Mouse (Mus musculus) right cerebral cortex, postnatal 4 days (tissue): Measurements from ENCODE around the gene Grxcr1.

Experiments used
- DNase-seq: peaks from one replicate; pipeline ENCODE4 v3.0.0-alpha.2; 2022

Gene Grxcr1

DNA sequence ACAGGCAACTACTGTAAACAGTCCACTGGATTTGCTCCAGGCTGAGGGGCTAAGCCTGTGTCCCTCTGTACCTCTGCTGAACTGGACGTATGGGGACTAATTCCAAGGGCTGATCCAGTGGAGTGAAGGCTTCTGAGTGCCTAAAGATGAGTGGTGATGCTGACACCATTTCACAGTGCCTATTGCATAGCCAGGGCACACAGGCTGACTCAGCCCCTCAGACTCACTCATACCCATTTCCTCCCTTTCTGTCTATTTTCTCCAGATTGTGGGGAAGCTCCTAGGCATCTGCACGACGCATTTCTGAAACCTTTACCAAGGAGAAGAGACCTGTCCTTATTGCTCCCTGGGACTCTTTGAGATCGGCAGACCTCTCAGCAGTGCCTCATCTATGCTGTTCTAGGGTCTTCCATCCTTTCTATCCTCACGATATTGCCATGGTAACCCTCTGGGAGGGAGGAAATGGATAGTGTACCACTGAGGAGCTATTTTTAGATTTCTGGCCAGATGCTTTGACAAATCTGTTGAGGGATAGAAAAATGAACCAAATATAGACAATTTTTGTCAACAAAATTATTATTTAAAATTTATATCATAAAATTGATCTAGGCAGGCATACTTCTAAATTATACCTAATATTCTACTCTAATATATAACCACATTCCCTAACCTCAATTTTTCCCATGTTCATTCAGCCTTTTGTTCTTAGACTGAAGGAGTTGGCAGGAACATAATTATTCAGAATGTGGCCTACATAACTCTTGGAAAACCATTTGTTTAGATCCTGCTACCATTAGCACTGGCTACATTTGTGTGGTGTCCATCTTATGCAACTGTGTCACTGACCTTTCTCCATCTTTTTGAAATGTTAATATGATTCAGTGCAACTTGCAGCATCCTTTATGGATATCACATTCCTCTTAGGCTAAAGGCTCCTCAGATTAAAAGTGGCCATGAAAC, 66.3 kb downstream of the Grxcr1 start:
- no peak for DNase-seq

DNA sequence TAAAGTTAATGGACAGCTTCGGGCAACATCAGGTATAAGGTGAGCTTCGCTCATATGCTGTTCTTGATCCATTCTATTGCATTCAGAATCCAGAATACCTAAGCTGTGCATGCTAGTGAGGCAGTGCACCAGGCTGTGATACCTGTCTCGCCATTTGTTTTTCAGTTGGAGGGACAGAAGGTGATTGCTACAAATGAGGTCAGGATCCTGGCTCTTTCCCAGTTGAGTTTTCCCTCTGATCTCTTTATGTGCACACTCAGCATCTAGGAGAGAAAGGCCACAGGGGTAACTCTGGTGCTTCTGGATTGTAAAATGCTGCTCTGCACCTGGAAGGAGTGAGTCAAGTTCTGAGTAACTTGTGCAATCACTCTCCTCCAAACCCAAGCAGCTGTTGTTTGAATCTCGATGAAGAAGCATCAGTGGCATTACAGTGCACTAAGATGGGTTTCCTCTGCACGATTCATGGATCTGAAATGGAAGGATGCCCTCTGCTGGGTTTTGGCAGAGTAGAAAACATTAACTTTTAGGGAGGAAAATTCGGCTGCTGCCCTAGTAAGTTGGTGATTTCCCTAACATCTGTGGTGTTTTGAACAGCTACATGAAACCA, 80.9 kb downstream of the Grxcr1 start:
- DNase-seq, result peak; percentile 30

DNA sequence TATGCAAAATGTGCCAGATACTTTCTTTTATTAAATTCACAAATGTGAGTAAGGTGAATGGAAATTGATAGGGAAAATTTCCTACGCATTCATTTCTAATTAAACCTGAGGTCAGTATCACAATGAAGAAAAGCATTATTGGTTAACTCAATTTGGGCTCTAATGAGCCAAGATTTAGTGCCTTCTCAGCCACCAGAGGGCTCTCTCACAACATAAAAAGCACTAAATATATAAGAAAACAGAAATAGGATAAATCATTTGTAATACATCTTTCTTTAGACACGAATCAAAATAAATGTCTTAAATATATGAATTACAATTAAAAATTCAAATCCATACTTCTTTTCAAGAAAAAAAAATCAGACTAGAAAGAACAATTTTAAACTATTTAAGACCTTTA, 89.2 kb downstream of the Grxcr1 start:
- no peak for DNase-seq

DNA sequence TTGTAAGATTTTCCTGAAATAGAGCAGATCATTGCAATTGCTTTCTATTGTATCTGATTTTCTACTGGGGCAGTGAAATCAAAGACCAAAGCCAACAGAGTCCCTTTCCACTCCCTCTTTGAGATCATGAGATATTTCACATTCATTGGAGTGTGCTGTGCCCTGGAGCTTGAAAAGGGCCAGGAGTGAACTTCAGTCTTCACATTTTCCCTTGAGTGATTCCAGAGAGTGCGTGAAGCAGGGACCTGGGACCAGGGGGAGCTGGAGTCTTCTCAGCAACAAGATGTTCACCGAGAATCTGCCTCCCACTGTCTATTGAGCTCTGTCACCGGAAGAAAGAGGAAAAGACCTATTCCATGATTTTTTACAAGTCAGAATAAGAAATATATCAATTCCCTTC, 91.2 kb downstream of the Grxcr1 start:
- DNase-seq, result no peak

DNA sequence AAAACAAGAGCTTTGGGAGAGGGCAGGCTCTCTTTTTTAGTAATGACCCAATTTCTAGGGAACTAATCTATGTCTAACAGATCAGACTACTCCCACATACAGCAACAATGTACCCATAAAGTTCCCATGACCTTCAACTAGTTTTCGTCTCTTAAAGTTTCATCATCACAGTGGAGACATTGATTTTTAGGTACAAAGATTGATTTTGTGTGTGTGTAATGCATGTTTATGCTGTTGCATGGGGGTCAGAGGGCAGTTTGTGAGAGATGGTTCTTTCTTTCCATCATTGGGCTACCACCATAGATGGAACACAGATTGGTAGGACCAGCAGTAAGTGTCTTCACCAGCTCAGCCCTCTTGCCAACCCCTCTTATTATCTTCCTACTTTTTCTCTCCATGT, 93.8 kb downstream of the Grxcr1 start:
- DNase-seq, result no peak

DNA sequence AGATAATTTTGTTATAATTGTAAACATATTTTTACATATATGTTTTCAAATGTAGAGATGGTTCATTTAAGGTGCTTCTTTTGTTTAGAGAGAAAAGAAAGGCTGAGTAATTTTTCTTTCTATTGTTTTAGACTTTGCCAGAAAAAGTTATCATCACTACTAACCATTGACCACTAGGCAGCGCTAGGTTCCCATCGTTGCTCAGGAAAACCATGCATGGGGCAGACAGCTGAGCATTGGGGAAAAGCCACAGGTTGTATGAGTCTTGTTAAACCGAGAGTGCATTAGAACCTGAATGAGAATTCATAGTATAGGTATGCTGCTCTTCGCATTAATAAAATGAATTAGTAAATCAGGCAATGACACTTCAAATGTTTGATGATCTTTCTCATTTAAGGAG, 96.8 kb downstream of the Grxcr1 start:
- DNase-seq, result peak; percentile 37

DNA sequence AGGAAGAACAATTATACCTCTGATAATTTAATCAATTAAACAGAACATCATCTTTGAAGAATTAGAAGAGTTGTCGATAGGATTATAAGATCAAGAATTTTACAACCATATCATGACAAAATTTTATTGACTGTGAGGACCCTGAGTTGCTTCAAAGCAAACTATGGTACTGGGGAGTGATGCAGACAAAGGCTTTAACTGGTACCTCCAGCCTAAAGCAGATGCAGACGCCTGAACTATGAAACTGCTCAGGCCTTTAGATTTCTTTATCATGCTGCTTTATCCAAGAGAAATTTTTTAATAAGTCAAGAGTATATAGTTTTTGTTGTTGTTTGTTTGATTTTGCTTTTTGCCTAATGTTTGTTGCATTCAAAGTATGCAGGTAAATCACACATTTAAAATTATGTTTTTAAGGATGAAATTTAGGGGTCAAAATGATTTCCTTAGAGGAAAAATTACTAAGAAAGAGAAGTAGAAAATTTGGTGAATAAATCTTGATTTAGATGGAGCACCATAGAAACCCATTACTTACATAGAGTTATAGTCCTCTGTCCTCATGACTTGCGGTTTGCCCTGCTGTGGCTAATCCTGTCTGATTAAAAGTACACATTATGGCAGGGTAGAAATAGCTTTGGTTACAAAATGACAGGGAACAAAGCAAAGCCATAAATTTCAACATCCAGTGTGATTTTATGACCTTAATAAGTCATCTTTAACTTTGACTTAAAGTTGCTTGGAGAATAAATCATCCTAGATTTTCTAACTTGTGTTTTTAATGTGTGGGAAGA, 97.4 kb downstream of the Grxcr1 start:
- no peak for DNase-seq

DNA sequence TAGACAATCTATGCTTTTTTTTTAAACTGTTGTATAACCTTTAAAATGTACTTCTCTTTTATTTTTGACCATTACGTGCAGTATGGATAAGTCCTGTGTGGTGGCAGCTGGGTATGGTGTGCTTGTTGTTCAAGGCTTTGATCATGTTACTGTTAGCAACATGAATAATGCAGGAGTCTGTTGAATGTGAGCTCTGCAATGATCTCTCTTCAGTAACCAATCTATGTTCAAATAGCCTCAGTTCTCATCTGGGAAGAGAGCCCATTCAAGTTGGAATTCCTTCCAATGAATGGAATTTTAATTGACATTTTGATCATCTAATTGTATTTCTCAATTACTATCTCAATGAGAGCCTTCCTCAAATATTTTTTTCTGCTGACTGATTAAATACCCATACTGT, 115.2 kb downstream of the Grxcr1 start:
- DNase-seq, result no peak

DNA sequence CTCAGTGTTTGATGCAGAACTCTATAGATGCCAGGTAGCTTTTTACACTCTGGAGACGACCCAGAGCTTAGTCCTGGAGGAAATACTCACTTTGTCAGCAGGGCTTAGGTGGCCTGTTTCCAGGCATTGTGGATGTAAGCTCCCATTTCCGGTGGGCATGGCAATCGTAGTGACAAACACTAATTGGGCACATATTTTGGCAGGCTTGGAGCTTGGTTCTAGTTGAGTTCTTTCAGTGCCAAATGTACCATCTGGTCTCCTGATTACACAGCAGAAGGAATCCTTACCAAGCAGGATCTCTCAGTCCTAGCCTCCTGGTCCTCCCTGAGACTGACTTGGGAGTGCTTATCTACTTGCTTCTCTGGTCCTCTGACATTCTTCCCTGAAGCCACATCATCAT, 118.3 kb downstream of the Grxcr1 start:
- DNase-seq, result peak; percentile 6

DNA sequence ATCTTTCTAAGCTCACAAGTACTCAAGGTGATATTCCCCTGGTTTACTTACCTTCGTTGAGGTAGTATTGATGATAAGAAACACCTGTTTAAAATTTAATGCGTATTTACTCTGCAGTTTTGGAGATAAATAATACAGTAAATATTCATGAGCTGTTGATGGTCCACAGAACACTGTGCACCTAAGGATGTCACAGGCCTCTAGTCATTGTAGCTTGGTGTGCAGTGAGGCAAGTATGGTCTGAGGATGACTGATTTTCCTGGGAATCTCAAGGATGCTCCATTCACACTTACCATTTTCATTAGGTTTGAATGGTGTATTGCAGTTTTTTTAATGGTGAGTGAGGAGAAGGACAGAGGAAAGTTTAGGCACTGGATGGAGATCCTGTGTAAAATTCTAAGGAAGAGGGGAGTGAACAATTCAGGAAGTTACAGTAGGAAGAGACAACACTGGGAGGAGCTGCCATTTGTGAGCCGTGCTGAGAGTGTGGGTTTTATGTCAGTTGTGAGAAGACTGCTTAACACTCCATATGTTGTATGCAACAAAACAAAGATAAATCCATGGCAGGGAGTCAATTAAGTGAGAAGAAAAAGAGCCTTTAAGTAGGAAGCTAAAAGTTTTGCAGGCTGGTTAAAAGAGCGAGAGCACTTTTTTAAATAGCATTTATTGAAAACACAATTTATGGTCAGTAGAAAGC, 118.9 kb downstream of the Grxcr1 start:
- DNase-seq, result no peak

DNA sequence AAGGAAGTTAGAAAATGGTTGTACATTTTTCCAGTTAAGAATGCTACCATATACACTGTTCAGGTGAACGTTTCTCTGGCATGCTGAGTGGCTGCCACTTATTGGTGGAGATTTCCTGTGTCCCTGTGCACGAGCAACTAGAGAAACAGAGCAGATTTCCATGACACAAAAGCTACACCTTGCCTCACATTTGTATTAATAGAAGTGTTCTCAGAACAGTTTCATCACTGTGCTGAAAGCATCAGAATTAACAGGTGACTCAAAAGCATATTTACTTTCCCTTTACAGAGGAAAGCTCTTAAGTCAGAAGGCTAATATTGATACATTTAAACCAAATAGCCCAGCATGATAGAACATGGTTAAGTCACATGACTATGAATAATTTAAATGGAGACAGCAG, 130.9 kb downstream of the Grxcr1 start:
- no peak for DNase-seq

DNA sequence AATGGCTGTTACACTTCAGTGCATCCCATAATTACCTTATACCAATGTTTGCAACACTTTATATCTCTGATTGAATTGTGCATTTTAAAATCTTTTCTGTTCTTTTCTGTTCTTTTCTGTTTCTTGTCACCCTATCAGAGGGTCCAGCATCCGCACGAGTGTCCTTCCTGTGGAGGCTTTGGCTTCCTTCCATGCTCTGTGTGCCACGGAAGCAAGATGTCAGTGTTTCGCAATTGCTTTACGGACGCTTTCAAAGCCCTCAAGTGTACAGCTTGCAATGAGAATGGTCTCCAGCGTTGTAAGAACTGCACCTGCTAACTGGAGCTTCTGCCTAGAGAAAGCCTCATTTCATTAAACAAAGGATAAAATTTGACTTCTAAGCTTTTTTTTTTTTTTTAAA, 134.3 kb downstream of the Grxcr1 start:
- no peak for DNase-seq
